Mouse (Mus musculus) MEL-GATA-1-ER (cell line): ENCODE results near the gene Zkscan4.

Source experiments
- DNase-seq: peaks from one replicate; pipeline ENCODE4 v3.0.0-alpha.2; 2012; ENCODE audit warnings: low read depth; ENCODE audit errors: extremely low read depth

Gene Zkscan4

DNA sequence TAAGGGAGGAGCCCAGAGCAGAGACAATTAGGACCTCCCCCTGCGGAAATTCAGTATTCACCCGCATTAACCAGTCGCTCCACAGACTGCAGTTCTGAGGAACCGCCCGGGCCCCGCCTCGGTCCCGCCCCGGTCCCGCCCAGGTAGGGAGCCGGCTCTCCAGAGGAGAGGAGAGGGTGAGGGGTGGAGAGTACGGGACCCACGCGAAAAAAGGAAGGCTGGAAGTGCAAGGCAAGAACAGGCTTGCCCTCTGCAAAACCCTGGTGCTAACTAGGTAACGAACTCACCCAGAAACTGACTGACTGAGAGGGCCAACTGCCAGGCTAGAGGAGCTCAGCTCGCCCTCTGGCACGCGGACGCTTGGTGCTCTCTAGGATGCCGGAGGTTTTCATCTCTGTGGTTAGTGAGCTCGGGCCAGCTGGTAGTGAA is 27.5 kb downstream of the Zkscan4 start:
- peak; percentile 81 for DNase-seq

DNA sequence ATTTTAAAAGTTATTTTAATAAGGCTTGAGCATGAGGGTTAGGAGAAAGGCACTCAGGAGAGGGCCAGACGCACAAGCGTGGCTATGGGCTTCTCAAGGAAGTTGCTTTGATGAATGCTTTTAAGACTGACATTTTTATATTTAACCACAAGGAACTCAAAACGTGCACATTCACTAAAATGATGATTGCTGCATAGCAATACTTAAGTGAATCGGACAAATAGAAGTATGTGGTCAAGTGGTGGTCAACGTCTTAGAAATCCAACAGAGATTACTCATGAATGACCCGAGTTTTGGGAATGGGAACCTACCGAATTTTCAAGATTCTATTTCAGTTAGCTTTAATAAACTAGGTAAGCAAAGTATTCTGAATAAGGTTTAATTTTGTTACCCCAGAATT is 51.4 kb downstream of the Zkscan4 start:
- peak; percentile 11 for DNase-seq

DNA sequence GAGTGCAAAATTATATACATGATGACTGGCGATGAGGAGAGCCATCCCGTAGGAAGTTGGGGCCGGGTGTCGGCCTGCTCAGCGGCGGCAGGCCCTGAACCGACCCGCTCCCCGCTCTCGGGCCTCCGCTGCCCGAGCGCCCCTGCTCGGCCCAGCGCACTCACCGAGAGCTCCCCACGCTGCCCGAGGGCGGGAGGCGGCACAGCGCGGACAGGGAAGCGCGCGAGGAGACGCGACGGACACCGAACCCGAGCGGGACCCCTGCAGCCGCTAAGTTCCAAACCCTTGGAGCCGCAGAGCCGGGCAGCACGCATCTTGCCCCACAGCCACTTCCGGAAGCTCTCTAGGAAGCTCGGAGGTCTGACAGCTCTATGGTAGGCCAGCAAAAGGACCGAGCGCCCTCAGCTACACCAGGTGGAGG is 52.1 kb downstream of the Zkscan4 start, which contains the start of gene Zkscan8:
Zkscan8 (minus strand) TSS at position 340 of the 421 bp plus-strand sequence.
- DNase-seq = peak; percentile 72
